Mouse (Mus musculus): ENCODE data around the gene Dact3.

- TF ChIP-seq CTCF (IDR thresholded peaks at IDR 0.05; ENCODE audit: extremely low read depth, insufficient read depth, insufficient read length, insufficient replicate concordance) (peak; percentile 43; the same call in 1 of the 2 replicates), POLR2A (IDR thresholded peaks at IDR 0.05; ENCODE audit: low read depth, low read length) (no peak)
These were observed 55.7 kb downstream of the Dact3 start for GRCm38 (mm10) chr7:16930850-16931249.

Data from spleen, adult 2 months (tissue).